Mouse (Mus musculus) heart, postnatal 36 days (tissue): ENCODE results near the gene Mtf1. TPM values are rescaled to one million over a fixed set of nuclear protein-coding genes. Genes with fewer than 3 reads are reported as not detected.

Experiments used
- DNase-seq, 2 experiments: peaks; one replicate each; pipeline ENCODE4 v3.0.0; 2021 to 2022
- intact Hi-C: fragments of 180-260 bp; cut with DNase I; formaldehyde crosslinking; loops from one replicate; pipeline ENCODE4 v1.15.1; 2025
- total RNA-seq, 2 experiments: library from RNA; stranded (reverse); gene quantifications; 2 replicates each; pipeline ENCODE4 v1.2.3; 2021

The Mtf1 gene
- total RNA-seq, 2 experiments from 2014 or later, result 14.8 to 14.9 TPM

- no peak for DNase-seq
- intact Hi-C loops, result no loop called here
Measured at GRCm38 (mm10) chr4:124796913-124797312, 5.0 kb upstream of the Mtf1 start.

- intact Hi-C loops, result loop anchor here (1.0 kb wide), 2 partner anchors 45 to 88 kb away; partner anchors contain the start of gene Sf3a3
- DNase-seq, result peak; percentile 96 to 97
Measured at GRCm38 (mm10) chr4:124802309-124803260, 681 bp downstream of the Mtf1 start.

- intact Hi-C loops, result no loop called here
- no peak for DNase-seq
Measured at GRCm38 (mm10) chr4:124803406-124803805, 1.5 kb downstream of the Mtf1 start.

GRCm38 (mm10) chr4:124808511-124808910, 6.6 kb downstream of the Mtf1 start:
- DNase-seq, result no peak

GRCm38 (mm10) chr4:124809136-124809883, 7.4 kb downstream of the Mtf1 start:
- no peak for DNase-seq
- intact Hi-C loops, result no loop called here

More at GRCm38 (mm10) chr4:124808511-124808910, 6.6 kb downstream of the Mtf1 start:
- intact Hi-C loops, result no loop called here

GRCm38 (mm10) chr4:124810056-124810455, 8.2 kb downstream of the Mtf1 start:
- no peak for DNase-seq
- intact Hi-C loops, result no loop called here

GRCm38 (mm10) chr4:124811347-124811975, 9.6 kb downstream of the Mtf1 start:
- DNase-seq, result no peak
- intact Hi-C loops, result no loop called here

- intact Hi-C loops, result no loop called here
Measured at GRCm38 (mm10) chr4:124815901-124816300, 14.0 kb downstream of the Mtf1 start.

GRCm38 (mm10) chr4:124817803-124818202, 15.9 kb downstream of the Mtf1 start:
- DNase-seq, result peak; percentile 26 to 40
- intact Hi-C loops, result no loop called here

More at GRCm38 (mm10) chr4:124815901-124816300, 14.0 kb downstream of the Mtf1 start:
- DNase-seq, result peak; percentile 12 to 14

- intact Hi-C loops, result no loop called here
- no peak for DNase-seq
Measured at GRCm38 (mm10) chr4:124818832-124819231, 16.9 kb downstream of the Mtf1 start.

- intact Hi-C loops, result no loop called here
- no peak for DNase-seq
Measured at GRCm38 (mm10) chr4:124824967-124825366, 23.1 kb downstream of the Mtf1 start.

- intact Hi-C loops, result no loop called here
- DNase-seq, result no peak
Measured at GRCm38 (mm10) chr4:124825371-124825965, 23.6 kb downstream of the Mtf1 start.

- intact Hi-C loops, result no loop called here
- no peak for DNase-seq
Measured at GRCm38 (mm10) chr4:124829671-124830070, 27.8 kb downstream of the Mtf1 start.

GRCm38 (mm10) chr4:124832796-124833195, 30.9 kb downstream of the Mtf1 start:
- intact Hi-C loops, result no loop called here
- DNase-seq, result no peak

- intact Hi-C loops, result no loop called here
Measured at GRCm38 (mm10) chr4:124838035-124838700, 36.3 kb downstream of the Mtf1 start.

GRCm38 (mm10) chr4:124840998-124841397, 39.1 kb downstream of the Mtf1 start:
- intact Hi-C loops, result no loop called here
- DNase-seq, result no peak

More at GRCm38 (mm10) chr4:124838035-124838700, 36.3 kb downstream of the Mtf1 start:
- no peak for DNase-seq

- intact Hi-C loops, result no loop called here
- DNase-seq, result peak in 1 of 2 experiments; percentile 20
Measured at GRCm38 (mm10) chr4:124843493-124843892, 41.6 kb downstream of the Mtf1 start.

GRCm38 (mm10) chr4:124847573-124847972, 45.7 kb downstream of the Mtf1 start:
- DNase-seq, result peak; percentile 77 to 84
- intact Hi-C loops, result loop anchor here (1.0 to 2.0 kb wide), 2 partner anchors 45 to 133 kb away; partner anchors contain the start of genes Mtf1 and Sf3a3

- peak; percentile 34 to 44 for DNase-seq
- intact Hi-C loops, result loop anchor here (2.0 to 10.0 kb wide), 3 partner anchors 87 to 215 kb away; partner anchors contain the start of genes 9930104L06Rik, Dnali1 and Snip1
Measured at GRCm38 (mm10) chr4:124849631-124850260, 47.8 kb downstream of the Mtf1 start.
